8 mouse cellular contexts compared by ENCODE assay signal in genomic region chr4:4792992-4793834, GRCm38 (mm10). TPM values are rescaled to one million over a fixed set of nuclear protein-coding genes. Genes with fewer than 3 reads are reported as not detected.
DNase-seq lines count a peak whose midpoint lies in the region; ATAC-seq and TF ChIP-seq lines count a peak whose summit lies in the region.

Gene Impad1, minus strand, starts transcription at chr4:4793355.

- peak within 1 kb of the TSS; percentile 78 for H3K27ac ChIP-seq in forebrain, embryonic 12.5 days
- peak within 1 kb of the TSS; percentile 89 for H3K27ac ChIP-seq in heart, postnatal 0 days (ENCODE audit: low read depth)
- peak within 1 kb of the TSS; percentile 91 for H3K27ac ChIP-seq in liver, postnatal 0 days (ENCODE audit: low read depth)
- H3K27ac ChIP-seq in neural tube, embryonic 14.5 days (ENCODE audit: low read depth, low read length), result peak within 1 kb of the TSS; percentile 56

- no peak for TF ChIP-seq CTCF in E14TG2a.4 (conservative IDR thresholded peaks at IDR 0.05; ENCODE audit: low read length)
- TF ChIP-seq CTCF in heart, postnatal 0 days (IDR thresholded peaks at IDR 0.05; ENCODE audit: low read depth), result no peak
- TF ChIP-seq CTCF in liver, postnatal 0 days (IDR thresholded peaks at IDR 0.05; ENCODE audit: low read depth), result no peak

- H3K4me2 ChIP-seq in forebrain, embryonic 12.5 days, result peak within 1 kb of the TSS; percentile 69
- H3K4me2 ChIP-seq in heart, postnatal 0 days (ENCODE audit: low read depth, low read length), result peak within 1 kb of the TSS; percentile 87
- peak within 1 kb of the TSS; percentile 79 for H3K4me2 ChIP-seq in liver, postnatal 0 days (ENCODE audit: low read depth, low read length)
- H3K4me2 ChIP-seq in neural tube, embryonic 14.5 days (ENCODE audit: low read depth, low read length), result peak within 1 kb of the TSS; percentile 67

- 1% methylated on average over 41 of the region's 48 CpGs for WGBS in forebrain, embryonic 12.5 days
- WGBS in heart, postnatal 0 days, result under 1% methylated on average over 23 of the region's 48 CpGs
- WGBS in large intestine, adult 2 months, result 1% methylated on average over 47 of the region's 48 CpGs
- WGBS in liver, postnatal 0 days (ENCODE audit: insufficient replicate concordance), result 2% methylated on average over 37 of the region's 48 CpGs
- WGBS in neural tube, embryonic 14.5 days, result under 1% methylated on average over 48 of the region's 48 CpGs

- peaks cover 26% of the 10 kb centered on the region for H3K9me3 ChIP-seq in E14TG2a.4 (ENCODE audit: low read length)
- no peaks in the 10 kb centered on the region for H3K9me3 ChIP-seq in forebrain, embryonic 12.5 days
- H3K9me3 ChIP-seq in heart, postnatal 0 days (replicated peaks; ENCODE audit: control insufficient read depth, low read length), result no peaks in the 10 kb centered on the region
- H3K9me3 ChIP-seq in liver, postnatal 0 days (ENCODE audit: low read length), result no peaks in the 10 kb centered on the region
- H3K9me3 ChIP-seq in neural tube, embryonic 14.5 days (ENCODE audit: control insufficient read depth, low read length), result no peaks in the 10 kb centered on the region

- H3K27me3 ChIP-seq in E14TG2a.4 (ENCODE audit: insufficient read depth, low read length), result no peaks in the 10 kb centered on the region; the same call in 1 of the 2 replicates
- no peaks in the 10 kb centered on the region for H3K27me3 ChIP-seq in forebrain, embryonic 12.5 days
- H3K27me3 ChIP-seq in heart, postnatal 0 days (ENCODE audit: control insufficient read depth, insufficient read depth, low read length), result no peaks in the 10 kb centered on the region
- no peaks in the 10 kb centered on the region for H3K27me3 ChIP-seq in liver, postnatal 0 days (ENCODE audit: insufficient read depth, low read length)
- H3K27me3 ChIP-seq in neural tube, embryonic 14.5 days (ENCODE audit: control insufficient read depth, insufficient read depth, low read length), result no peaks in the 10 kb centered on the region

- TF ChIP-seq EP300 in heart, postnatal 0 days (IDR thresholded peaks at IDR 0.05; ENCODE audit: low read depth), result no peak
- TF ChIP-seq EP300 in liver, postnatal 0 days (IDR thresholded peaks at IDR 0.05; ENCODE audit: low read depth), result no peak

- H3K36me3 ChIP-seq in E14TG2a.4 (ENCODE audit: insufficient read depth, low read length), result peaks cover 19% of the 10 kb centered on the region
- peaks cover 12% of the 10 kb centered on the region for H3K36me3 ChIP-seq in forebrain, embryonic 12.5 days (replicated peaks)
- H3K36me3 ChIP-seq in heart, postnatal 0 days (replicated peaks; ENCODE audit: control insufficient read depth, insufficient read depth, low read length), result no peaks in the 10 kb centered on the region
- no peaks in the 10 kb centered on the region for H3K36me3 ChIP-seq in liver, postnatal 0 days (replicated peaks; ENCODE audit: insufficient read depth, low read length)
- H3K36me3 ChIP-seq in neural tube, embryonic 14.5 days (ENCODE audit: control insufficient read depth, insufficient read depth, low read length), result no peaks in the 10 kb centered on the region

- peak; percentile 95 for ATAC-seq in forebrain, embryonic 12.5 days (ENCODE audit: low FRiP score)
- ATAC-seq in heart, postnatal 0 days (ENCODE audit: insufficient read depth, low read depth), result peak; percentile 97
- peak; percentile 93 for ATAC-seq in liver, postnatal 0 days
- ATAC-seq in neural tube, embryonic 14.5 days (ENCODE audit: low read depth), result peak; percentile 97

- peak within 1 kb of the TSS; percentile 96 for H3K4me3 ChIP-seq in E14TG2a.4 (replicated peaks; ENCODE audit: low read length)
- H3K4me3 ChIP-seq in forebrain, embryonic 12.5 days (replicated peaks), result peak within 1 kb of the TSS; percentile 67
- H3K4me3 ChIP-seq in heart, postnatal 0 days (ENCODE audit: low read depth, low read length), result peak within 1 kb of the TSS; percentile 99
- peak within 1 kb of the TSS; percentile 97 for H3K4me3 ChIP-seq in liver, postnatal 0 days (ENCODE audit: low read depth, low read length)
- peak within 1 kb of the TSS; percentile 62 for H3K4me3 ChIP-seq in neural tube, embryonic 14.5 days (ENCODE audit: low read depth, low read length)

- H3K9ac ChIP-seq in forebrain, embryonic 12.5 days, result peak within 1 kb of the TSS; percentile 94
- H3K9ac ChIP-seq in heart, postnatal 0 days (replicated peaks; ENCODE audit: low read depth, low read length), result peak within 1 kb of the TSS; percentile 96
- H3K9ac ChIP-seq in liver, postnatal 0 days (replicated peaks), result peak within 1 kb of the TSS; percentile 96
- peak within 1 kb of the TSS; percentile 78 for H3K9ac ChIP-seq in neural tube, embryonic 14.5 days (replicated peaks; ENCODE audit: low read depth, low read length)

- DNase-seq in c-Kit-positive CD71-positive TER-119-positive erythroid progenitor cells, embryonic 14.5 days (ENCODE audit: low spot score), result peak; percentile 82
- peak; percentile 82 for DNase-seq in heart, postnatal 0 days (ENCODE audit: low spot score)
- DNase-seq in large intestine, adult 2 months (ENCODE audit: low read depth, low spot score), result peak; percentile 50
- DNase-seq in liver, postnatal 0 days, result peak; percentile 93
- peak; percentile 95 for DNase-seq in testis, postnatal 10 days (ENCODE audit: low spot score)

- H3K4me1 ChIP-seq in E14TG2a.4 (replicated peaks; ENCODE audit: low read depth, low read length), result peaks cover 13% of the 10 kb centered on the region
- H3K4me1 ChIP-seq in forebrain, embryonic 12.5 days, result peaks cover 12% of the 10 kb centered on the region
- H3K4me1 ChIP-seq in heart, postnatal 0 days (ENCODE audit: control insufficient read depth, insufficient read depth), result peaks cover 15% of the 10 kb centered on the region; the same call in 1 of the 2 replicates
- H3K4me1 ChIP-seq in liver, postnatal 0 days (ENCODE audit: insufficient read depth), result peaks cover 23% of the 10 kb centered on the region
- peaks cover 14% of the 10 kb centered on the region for H3K4me1 ChIP-seq in neural tube, embryonic 14.5 days (ENCODE audit: control insufficient read depth, insufficient read depth, low read length)

RNA-seq across cellular contexts. Expression of gene Impad1, which starts in this region (rescaled TPM):
- 52.6 and 54.0 TPM in 2 replicates for polyA plus RNA-seq in forebrain, embryonic 12.5 days (2016; fragmentation: Nextera tagmentation; extraction: Ambion mirVana)
- total RNA-seq in heart, postnatal 0 days (2014; rRNA removed; ENCODE audit: low replicate concordance), result 53.1 and 61.1 TPM in 2 replicates
- polyA plus RNA-seq in heart, postnatal 0 days (2015; fragmentation: Nextera tagmentation; extraction: Ambion mirVana), result 16.7 and 17.4 TPM in 2 replicates
- polyA plus RNA-seq in large intestine, adult 2 months (2012; rRNA removed), result 8.1 and 9.0 TPM in 2 replicates
- 10.1 and 10.3 TPM in 2 replicates for polyA plus RNA-seq in liver, postnatal 0 days (2015; fragmentation: Nextera tagmentation; extraction: Ambion mirVana)
- polyA plus RNA-seq in neural tube, embryonic 14.5 days (2014; fragmentation: Nextera tagmentation; extraction: Ambion mirVana), result 52.8 and 53.2 TPM in 2 replicates

Comparison
In these comparisons a context has a peak if more than half of its experiments do, and no peak if none do; other contexts are left out.
1. Peak in every context shown above with its lines: DNase-seq, ATAC-seq, H3K4me3 ChIP-seq and H3K27ac ChIP-seq.